Mouse (Mus musculus): Measurements from ENCODE around the gene Ptgir. TPM values are rescaled to one million over a fixed set of nuclear protein-coding genes. Genes with fewer than 3 reads are reported as not detected.

Gene Ptgir
- polyA plus RNA-seq (2015; fragmentation: Nextera tagmentation; extraction: Ambion mirVana) = 1.1 and 1.7 TPM in 2 replicates

- no peak within 1 kb of the TSS; the same call in 1 of the 2 replicates for H3K4me3 ChIP-seq (ENCODE audit: low read depth, low read length)
- no peak for ATAC-seq
- 17% methylated on average over 6 of the region's 6 CpGs for WGBS (ENCODE audit: insufficient replicate concordance)
These were observed at the start of gene Ptgir for GRCm38 (mm10) chr7:16906281-16906680. Gene Ptgir (plus strand): TSS chr7:16906490.

GRCm38 (mm10) chr7:16858336-16858735 lies 48.0 kb upstream of the Ptgir start:
- Histone ChIP-seq H3K36me3 (replicated peaks; ENCODE audit: insufficient read depth, low read length) (peaks cover 41% of the 10 kb centered on the region), H3K27ac (ENCODE audit: low read depth) (no peak overlapping the region), H3K9me3 (ENCODE audit: low read length) (no peaks in the 10 kb centered on the region), H3K4me3 (ENCODE audit: low read depth, low read length) (no peak overlapping the region), H3K27me3 (ENCODE audit: insufficient read depth, low read length) (no peaks in the 10 kb centered on the region), H3K9ac (replicated peaks) (no peak overlapping the region), H3K4me2 (ENCODE audit: low read depth, low read length) (no peak overlapping the region), H3K4me1 (ENCODE audit: insufficient read depth) (no peaks in the 10 kb centered on the region)
- TF ChIP-seq CTCF (IDR thresholded peaks at IDR 0.05; ENCODE audit: low read depth) (peak; percentile 81), EP300 (IDR thresholded peaks at IDR 0.05; ENCODE audit: low read depth) (no peak)
- DNase-seq = peak; percentile 64
- ATAC-seq = no peak
- WGBS (ENCODE audit: insufficient replicate concordance) = 38% methylated on average over 17 of the region's 17 CpGs

More at GRCm38 (mm10) chr7:16906281-16906680, at the start of gene Ptgir:
- no peak within 1 kb of the TSS for H3K9ac ChIP-seq (replicated peaks)
- no peak within 1 kb of the TSS for H3K27ac ChIP-seq (ENCODE audit: low read depth)
- H3K4me2 ChIP-seq (ENCODE audit: low read depth, low read length) = peak within 1 kb of the TSS; percentile 58
- TF ChIP-seq EP300 (IDR thresholded peaks at IDR 0.05; ENCODE audit: low read depth) = no peak
- TF ChIP-seq CTCF (IDR thresholded peaks at IDR 0.05; ENCODE audit: low read depth) = no peak
- DNase-seq = no peak
- peaks cover 10% of the 10 kb centered on the region; the same call in 1 of the 2 replicates for H3K4me1 ChIP-seq (ENCODE audit: insufficient read depth)
- H3K36me3 ChIP-seq (replicated peaks; ENCODE audit: insufficient read depth, low read length) = no peaks in the 10 kb centered on the region
- no peaks in the 10 kb centered on the region for H3K9me3 ChIP-seq (ENCODE audit: low read length)
- no peaks in the 10 kb centered on the region for H3K27me3 ChIP-seq (ENCODE audit: insufficient read depth, low read length)

- H3K9me3 ChIP-seq (ENCODE audit: low read length) = no peaks in the 10 kb centered on the region
- H3K4me2 ChIP-seq (ENCODE audit: low read depth, low read length) = no peak overlapping the region
- peaks cover 28% of the 10 kb centered on the region for H3K36me3 ChIP-seq (replicated peaks; ENCODE audit: insufficient read depth, low read length)
- ATAC-seq = no peak
- 36% methylated on average over 5 of the region's 5 CpGs for WGBS (ENCODE audit: insufficient replicate concordance)
- H3K4me1 ChIP-seq (ENCODE audit: insufficient read depth) = no peaks in the 10 kb centered on the region
- no peak overlapping the region for H3K4me3 ChIP-seq (ENCODE audit: low read depth, low read length)
- DNase-seq = peak; percentile 67
- TF ChIP-seq CTCF (IDR thresholded peaks at IDR 0.05; ENCODE audit: low read depth) (peak; percentile 81), EP300 (IDR thresholded peaks at IDR 0.05; ENCODE audit: low read depth) (no peak)
- no peaks in the 10 kb centered on the region for H3K27me3 ChIP-seq (ENCODE audit: insufficient read depth, low read length)
- H3K27ac ChIP-seq (ENCODE audit: low read depth) = no peak overlapping the region
- no peak overlapping the region for H3K9ac ChIP-seq (replicated peaks)
These were observed 46.2 kb upstream of the Ptgir start for GRCm38 (mm10) chr7:16859902-16860651.

- Histone ChIP-seq H3K27me3 (ENCODE audit: insufficient read depth, low read length) (no peaks in the 10 kb centered on the region), H3K36me3 (replicated peaks; ENCODE audit: insufficient read depth, low read length) (peaks cover 27% of the 10 kb centered on the region), H3K9ac (replicated peaks) (0 out of 2 replicates have a peak overlapping the region, but pooled peaks have one; percentile 4), H3K27ac (ENCODE audit: low read depth) (no peak overlapping the region), H3K4me3 (ENCODE audit: low read depth, low read length) (no peak overlapping the region), H3K9me3 (ENCODE audit: low read length) (no peaks in the 10 kb centered on the region), H3K4me2 (ENCODE audit: low read depth, low read length) (no peak overlapping the region), H3K4me1 (ENCODE audit: insufficient read depth) (peaks cover 4% of the 10 kb centered on the region; the same call in 1 of the 2 replicates)
- TF ChIP-seq CTCF (IDR thresholded peaks at IDR 0.05; ENCODE audit: low read depth) (no peak), EP300 (IDR thresholded peaks at IDR 0.05; ENCODE audit: low read depth) (no peak)
- 52% methylated on average over 3 of the region's 3 CpGs for WGBS (ENCODE audit: insufficient replicate concordance)
- ATAC-seq (0 out of 2 replicates have a peak, but pooled peaks have one; percentile 32), DNase-seq (no peak)
These were observed 38.8 kb upstream of the Ptgir start for GRCm38 (mm10) chr7:16867488-16867887.

- Histone ChIP-seq H3K4me1 (ENCODE audit: insufficient read depth) (peaks cover 7% of the 10 kb centered on the region), H3K4me3 (ENCODE audit: low read depth, low read length) (no peak overlapping the region), H3K27me3 (ENCODE audit: insufficient read depth, low read length) (no peaks in the 10 kb centered on the region), H3K4me2 (ENCODE audit: low read depth, low read length) (no peak overlapping the region), H3K9me3 (ENCODE audit: low read length) (no peaks in the 10 kb centered on the region), H3K9ac (replicated peaks) (no peak overlapping the region), H3K36me3 (replicated peaks; ENCODE audit: insufficient read depth, low read length) (peaks cover 27% of the 10 kb centered on the region), H3K27ac (ENCODE audit: low read depth) (no peak overlapping the region)
- TF ChIP-seq EP300 (IDR thresholded peaks at IDR 0.05; ENCODE audit: low read depth) = no peak
- no peak for TF ChIP-seq CTCF (IDR thresholded peaks at IDR 0.05; ENCODE audit: low read depth)
- peak; percentile 80 for ATAC-seq
- no peak for DNase-seq
- 68% methylated on average over 16 of the region's 16 CpGs for WGBS (ENCODE audit: insufficient replicate concordance)
These were observed 36.8 kb upstream of the Ptgir start for GRCm38 (mm10) chr7:16869497-16869896.

GRCm38 (mm10) chr7:16871600-16871999 lies 34.7 kb upstream of the Ptgir start:
- peaks cover 21% of the 10 kb centered on the region for H3K4me1 ChIP-seq (ENCODE audit: insufficient read depth)
- H3K4me2 ChIP-seq (ENCODE audit: low read depth, low read length) = no peak overlapping the region
- peaks cover 20% of the 10 kb centered on the region for H3K36me3 ChIP-seq (replicated peaks; ENCODE audit: insufficient read depth, low read length)
- no peak for TF ChIP-seq CTCF (IDR thresholded peaks at IDR 0.05; ENCODE audit: low read depth)
- TF ChIP-seq EP300 (IDR thresholded peaks at IDR 0.05; ENCODE audit: low read depth) = no peak
- H3K4me3 ChIP-seq (ENCODE audit: low read depth, low read length) = no peak overlapping the region
- 80% methylated on average over 10 of the region's 10 CpGs for WGBS (ENCODE audit: insufficient replicate concordance)
- no peak overlapping the region for H3K9ac ChIP-seq (replicated peaks)
- H3K9me3 ChIP-seq (ENCODE audit: low read length) = no peaks in the 10 kb centered on the region
- no peak for DNase-seq
- ATAC-seq = no peak
- peaks cover 12% of the 10 kb centered on the region for H3K27me3 ChIP-seq (ENCODE audit: insufficient read depth, low read length)
- no peak overlapping the region for H3K27ac ChIP-seq (ENCODE audit: low read depth)

Measured in liver, postnatal 0 days (tissue).